Mouse (Mus musculus) testis, postnatal 14 days (tissue): ENCODE data around the gene Hsph1.

Experiments used
- DNase-seq: peaks from one replicate; pipeline ENCODE4 v3.0.0; 2021; ENCODE audit warnings: low spot score

Hsph1 gene

DNA sequence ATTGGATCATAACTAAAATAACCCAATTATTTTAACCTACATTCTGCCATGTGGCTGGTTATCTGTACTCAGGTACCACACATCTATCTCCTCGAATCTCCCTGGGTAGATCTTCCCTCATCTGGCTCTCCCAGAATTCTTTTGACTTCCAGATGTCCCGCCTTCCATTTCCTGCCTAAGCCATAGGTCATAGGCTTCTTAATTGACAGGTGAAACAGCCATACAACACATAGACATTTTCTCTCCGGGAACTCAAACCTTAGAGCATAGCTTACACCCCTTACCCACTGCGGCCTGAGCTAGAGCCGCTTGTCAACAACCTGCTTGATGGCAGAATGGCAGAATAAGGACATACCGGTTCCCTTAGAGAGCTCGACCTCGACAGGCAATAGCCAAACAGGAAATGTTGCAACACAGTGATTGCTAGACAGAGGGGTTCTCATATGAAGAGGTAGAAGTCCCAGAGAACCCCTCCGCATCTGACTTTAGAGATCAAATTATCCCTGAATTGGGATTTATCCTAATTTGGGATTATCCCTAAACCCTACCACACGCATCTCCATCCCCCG is 48.8 kb downstream of the Hsph1 start:
- DNase-seq, result no peak

DNA sequence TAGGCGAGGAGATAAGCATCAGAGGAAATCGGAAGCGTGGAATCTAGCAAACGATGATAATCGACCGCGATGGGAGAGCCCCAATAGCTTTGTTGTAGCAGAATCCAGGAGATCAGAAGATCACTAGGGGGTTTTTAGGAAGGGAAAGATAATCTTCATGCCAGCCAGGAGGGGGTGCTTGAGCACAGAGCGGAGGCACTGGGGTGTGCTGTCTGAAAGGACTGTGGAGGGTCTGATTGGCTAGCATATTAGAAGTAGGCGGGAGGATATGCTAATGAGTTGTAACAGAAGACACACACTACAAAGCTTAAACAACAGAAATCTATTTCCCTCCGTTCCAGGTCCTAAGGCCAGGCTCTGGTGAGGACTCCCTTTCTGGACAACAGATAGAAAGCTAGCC is 50.3 kb downstream of the Hsph1 start:
- no peak for DNase-seq

DNA sequence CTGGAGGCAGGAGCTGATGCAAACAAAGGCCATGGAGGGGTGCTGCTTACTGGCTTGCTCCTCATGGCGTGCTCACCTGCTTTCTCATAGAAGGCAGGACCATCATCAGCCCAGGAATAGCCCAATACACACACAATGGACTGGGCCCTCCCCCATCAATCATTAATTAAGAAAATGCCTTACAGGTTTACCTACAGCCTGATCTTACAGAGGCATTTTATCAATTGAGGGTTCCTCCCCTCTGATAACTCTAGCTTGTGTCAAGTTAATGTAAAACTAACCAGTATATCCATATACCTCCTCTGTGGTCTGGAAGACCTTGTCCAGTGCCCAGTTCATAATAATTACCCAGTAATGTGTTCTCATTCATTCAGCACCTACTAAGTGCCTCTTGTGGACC is 50.9 kb downstream of the Hsph1 start:
- DNase-seq, result no peak

DNA sequence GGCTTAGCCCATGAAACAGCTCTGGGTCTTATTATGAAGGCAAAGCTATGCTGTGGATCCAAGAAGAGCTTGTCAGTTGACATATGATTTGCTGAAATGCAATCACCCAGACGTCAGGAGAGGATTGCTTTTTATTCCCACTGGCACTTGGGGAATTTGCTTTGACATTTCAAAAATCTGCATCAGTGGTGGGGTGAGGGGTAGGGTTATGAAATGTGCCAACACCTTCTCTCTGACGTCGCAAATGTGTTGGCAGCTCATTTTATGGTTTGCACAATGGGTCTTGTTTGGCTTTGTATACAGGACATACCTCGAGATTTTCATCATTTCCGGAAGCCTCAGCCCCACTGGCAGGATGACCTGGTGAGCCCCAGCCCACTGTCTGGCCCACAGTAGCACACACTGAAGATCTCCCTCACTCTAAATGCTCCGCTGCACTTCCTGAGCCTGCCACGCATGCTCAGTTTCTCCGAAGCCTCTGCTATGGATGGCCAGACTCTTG is 52.0 kb downstream of the Hsph1 start:
- DNase-seq, result no peak

- DNase-seq, result no peak
These were observed 52.7 kb downstream of the Hsph1 start for GRCm38 (mm10) chr5:149583507-149583906.

- no peak for DNase-seq
These were observed 53.4 kb downstream of the Hsph1 start for GRCm38 (mm10) chr5:149582642-149583262.

GRCm38 (mm10) chr5:149577449-149577848 is 58.7 kb downstream of the Hsph1 start:
- DNase-seq, result no peak

DNA sequence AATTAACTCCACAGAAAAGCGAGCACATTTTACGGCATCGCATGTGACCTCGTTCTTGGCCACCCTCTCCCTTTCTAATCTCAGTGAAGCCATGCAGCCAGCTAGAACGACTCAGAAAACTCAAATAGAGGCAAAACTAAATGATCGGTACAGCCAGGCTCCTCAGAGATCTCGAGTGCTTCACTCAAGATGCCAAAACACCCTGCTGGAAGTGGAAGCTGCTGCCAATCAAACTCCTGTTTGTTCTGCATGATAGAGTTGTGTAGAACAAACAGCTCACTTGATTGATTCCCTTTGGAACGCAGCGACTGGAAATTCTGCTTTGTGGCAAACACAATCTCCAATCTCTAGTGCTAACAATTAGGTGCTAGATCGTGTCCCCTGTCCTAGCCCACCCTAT is 59.2 kb downstream of the Hsph1 start:
- DNase-seq, result no peak

DNA sequence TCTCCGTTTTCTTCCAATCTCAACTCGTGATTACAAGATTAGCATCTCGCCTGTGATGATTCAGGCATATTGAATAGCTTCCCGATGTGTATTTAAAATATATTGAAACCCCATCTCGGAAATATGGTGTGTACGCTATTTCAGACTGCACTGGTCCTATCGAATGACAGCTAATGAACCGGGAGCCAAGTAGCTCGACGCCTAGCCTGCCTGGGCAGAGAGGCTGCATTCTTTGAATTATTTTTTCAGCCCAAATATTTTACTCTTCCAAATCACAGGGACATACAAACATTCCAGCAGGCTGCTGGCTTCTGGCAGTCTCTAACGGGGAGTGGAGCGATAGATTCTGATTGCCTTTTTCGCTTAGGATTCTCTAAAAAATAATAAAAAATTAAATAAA is 67.2 kb downstream of the Hsph1 start:
- no peak for DNase-seq

DNA sequence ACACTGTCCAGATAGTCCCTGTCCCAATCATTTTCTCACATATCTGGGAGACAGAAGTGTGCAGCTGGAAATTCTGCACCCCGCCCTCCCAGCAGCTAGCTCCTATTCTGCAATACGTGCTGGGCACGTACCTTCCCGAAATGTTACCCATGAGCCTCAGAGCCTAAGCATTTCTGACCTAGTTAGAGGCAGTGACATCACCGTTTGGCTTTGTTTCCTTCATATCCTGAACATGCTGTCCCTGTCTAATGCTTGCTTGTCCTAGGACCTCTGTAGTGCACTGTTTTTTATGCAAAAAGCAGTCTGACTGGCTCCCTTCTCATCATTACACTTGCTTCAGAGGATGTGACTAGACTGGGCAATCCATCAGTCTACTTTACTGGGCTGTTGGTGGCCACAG is 69.2 kb downstream of the Hsph1 start:
- peak; percentile 38 for DNase-seq

- DNase-seq, result no peak
These were observed 70.2 kb downstream of the Hsph1 start for GRCm38 (mm10) chr5:149566026-149566425.
